Mouse (Mus musculus) embryo, embryonic 10 days (tissue): ENCODE data around the gene Gpnmb.

ENCODE experiments used
- DNase-seq: peaks from one replicate; pipeline ENCODE4 v3.0.0-alpha.2; 2015; ENCODE audit warnings: low spot score

Gene Gpnmb

DNA sequence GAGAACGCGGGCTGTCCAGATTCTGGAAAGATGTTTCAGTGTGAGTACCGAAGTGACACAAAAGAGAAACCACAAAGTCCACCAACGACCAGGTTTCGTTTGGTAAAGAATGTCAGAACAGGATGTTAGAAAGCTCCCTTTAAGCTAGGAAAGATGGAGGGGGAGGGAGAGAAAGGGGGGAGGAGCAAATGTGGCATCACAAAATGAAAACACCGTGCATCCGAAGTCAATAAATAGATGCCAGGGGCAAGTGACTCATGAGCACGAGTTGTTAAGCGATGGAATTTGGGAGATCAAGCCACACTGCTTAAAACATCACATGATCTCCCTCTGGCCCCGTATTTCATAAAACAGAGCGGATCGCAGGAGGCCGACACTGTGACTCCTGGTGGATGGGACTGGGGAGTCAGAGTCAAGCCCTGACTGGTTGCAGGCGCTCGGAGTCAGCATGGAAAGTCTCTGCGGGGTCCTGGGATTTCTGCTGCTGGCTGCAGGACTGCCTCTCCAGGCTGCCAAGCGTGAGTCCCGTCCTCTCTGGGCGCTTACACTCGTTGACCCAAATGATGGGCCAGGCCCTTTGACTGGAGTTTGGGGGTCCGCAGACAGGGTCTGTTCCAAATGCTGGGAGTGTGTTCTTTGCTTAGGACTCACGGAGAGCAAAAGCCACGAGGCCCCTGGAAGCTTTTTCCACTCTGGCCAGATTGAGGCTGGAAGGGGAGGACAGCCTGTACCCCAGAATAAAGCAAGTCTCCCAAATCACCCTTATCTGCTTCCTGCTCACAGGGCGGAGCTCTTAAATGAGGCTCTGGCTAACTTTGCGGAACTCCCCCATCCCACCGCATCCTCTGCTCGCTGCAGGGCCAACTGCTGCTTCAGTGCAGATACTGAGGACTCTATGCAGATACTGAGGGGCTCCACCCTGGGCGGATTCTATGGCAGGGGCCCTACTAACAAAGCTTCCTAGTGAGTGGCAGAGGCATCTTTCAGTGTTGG, at the start of gene Gpnmb:
Gene Gpnmb, plus strand, starts transcription at position 272 of the 993 bp plus-strand sequence.
- no peak for DNase-seq

GRCm38 (mm10) chr6:48989971-48990370, 46.4 kb upstream of the Gpnmb start:
- no peak for DNase-seq

GRCm38 (mm10) chr6:48991991-48992390, 44.4 kb upstream of the Gpnmb start:
- no peak for DNase-seq

GRCm38 (mm10) chr6:48998186-48998585, 38.2 kb upstream of the Gpnmb start:
- DNase-seq, result no peak

- no peak for DNase-seq
Measured at GRCm38 (mm10) chr6:48998796-48999195, 37.5 kb upstream of the Gpnmb start.

DNA sequence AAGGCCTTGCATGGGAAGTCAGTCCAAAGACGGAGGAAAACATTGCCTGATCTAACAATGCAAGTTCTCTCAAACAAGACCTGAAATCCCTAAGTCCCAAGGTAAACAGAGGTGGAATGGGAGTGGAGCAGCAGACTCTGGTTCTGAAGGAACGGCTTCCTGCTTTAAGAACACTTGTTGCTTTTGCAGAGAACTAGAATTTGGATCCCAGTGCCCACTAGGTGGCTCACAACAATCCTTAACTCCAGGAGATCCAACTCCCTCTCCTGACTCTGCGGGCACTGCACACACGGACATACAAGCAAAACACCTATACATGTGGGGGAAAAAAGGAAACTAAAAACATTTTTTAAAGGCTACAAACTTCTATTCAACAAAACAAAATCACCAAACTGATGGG, 33.0 kb upstream of the Gpnmb start:
- DNase-seq, result peak; percentile 33

GRCm38 (mm10) chr6:49007981-49008380, 28.4 kb upstream of the Gpnmb start:
- peak; percentile 88 for DNase-seq

- no peak for DNase-seq
Measured at GRCm38 (mm10) chr6:49008420-49009160, 27.8 kb upstream of the Gpnmb start.

DNA sequence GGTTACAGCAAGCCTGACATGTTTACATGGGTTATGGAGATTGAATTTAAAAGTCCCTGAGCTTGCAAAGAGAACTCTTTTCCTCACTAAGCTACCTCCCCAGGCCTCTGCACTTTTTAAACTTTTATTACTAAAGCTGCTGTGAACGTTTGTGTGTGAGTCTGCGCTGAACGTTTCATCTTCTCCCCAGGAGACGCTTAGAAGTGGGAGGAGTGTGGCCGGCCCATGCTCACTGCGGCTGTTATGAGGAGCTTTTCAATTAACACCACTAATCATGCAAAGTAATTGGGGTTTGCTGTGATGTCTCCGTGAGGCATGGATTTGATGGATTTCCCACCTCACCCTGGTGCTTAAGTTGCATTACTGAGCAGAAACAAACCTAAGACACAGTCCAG, 27.2 kb upstream of the Gpnmb start:
- DNase-seq, result no peak

GRCm38 (mm10) chr6:49009665-49010064, 26.7 kb upstream of the Gpnmb start:
- DNase-seq, result no peak

DNA sequence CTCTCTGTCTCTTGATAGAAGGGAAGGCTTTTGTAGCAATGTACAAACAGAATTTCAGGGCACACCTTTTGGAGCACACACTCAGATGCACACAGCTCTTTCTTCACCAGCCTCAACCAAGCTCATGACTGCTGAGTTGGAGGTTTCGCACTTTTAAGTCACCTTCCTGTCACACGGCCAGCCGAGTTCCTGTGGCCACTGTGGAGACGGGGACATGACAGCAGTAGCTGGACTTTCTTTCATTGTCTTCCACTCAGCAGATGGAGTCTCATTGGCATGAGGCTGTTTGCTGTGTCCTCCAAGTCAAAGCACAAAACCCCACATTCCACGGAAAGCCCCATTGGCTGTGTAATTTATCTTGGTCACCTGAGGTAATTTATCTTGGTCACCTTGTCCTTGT, 25.2 kb upstream of the Gpnmb start:
- no peak for DNase-seq

- no peak for DNase-seq
Measured at GRCm38 (mm10) chr6:49013023-49013422, 23.3 kb upstream of the Gpnmb start.

DNA sequence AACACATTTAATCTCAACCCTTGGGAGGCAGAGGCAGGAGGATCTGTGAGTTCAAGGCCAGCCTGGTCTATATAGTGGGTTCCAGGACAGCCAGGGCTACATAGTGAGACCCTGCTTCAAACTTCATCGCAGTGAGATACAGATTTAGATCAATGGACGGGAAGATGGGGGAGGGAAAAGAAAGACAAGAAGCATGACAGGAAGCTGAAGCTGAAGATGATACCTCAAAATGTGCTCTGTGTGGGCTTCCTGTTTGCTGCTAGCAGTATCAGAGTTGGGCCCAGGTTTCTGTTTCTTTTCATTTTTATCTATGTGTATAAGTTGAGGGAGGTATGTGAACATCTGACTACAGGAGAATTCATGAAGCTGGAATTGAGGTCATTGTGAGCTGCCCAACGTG, 22.9 kb upstream of the Gpnmb start:
- DNase-seq, result no peak

- no peak for DNase-seq
Measured at GRCm38 (mm10) chr6:49017150-49017549, 19.2 kb upstream of the Gpnmb start.

- DNase-seq, result no peak
Measured at GRCm38 (mm10) chr6:49019341-49019740, 17.0 kb upstream of the Gpnmb start.

- DNase-seq, result no peak
Measured at GRCm38 (mm10) chr6:49021141-49022012, 15.0 kb upstream of the Gpnmb start.

DNA sequence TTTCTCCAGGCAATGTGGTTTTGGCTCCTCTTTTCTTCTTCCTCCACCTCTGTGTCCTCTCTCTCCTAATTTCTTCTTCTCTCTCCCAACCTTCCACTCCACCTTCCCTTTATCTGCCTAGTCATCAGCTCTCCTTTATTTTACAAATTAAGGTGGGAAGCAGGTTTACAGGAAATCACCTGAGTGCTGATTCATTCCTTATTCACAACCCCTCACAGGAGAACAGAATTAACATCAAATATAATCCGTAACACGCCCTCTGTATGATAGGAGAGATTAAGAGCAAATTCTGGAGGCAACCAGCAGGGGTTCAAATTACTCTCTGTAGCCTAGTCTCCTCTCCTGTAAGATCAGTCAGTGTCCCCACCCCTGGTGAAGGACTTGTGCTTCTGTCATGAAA, 14.0 kb upstream of the Gpnmb start:
- DNase-seq, result no peak

GRCm38 (mm10) chr6:49023315-49023714, 13.0 kb upstream of the Gpnmb start:
- DNase-seq, result no peak

DNA sequence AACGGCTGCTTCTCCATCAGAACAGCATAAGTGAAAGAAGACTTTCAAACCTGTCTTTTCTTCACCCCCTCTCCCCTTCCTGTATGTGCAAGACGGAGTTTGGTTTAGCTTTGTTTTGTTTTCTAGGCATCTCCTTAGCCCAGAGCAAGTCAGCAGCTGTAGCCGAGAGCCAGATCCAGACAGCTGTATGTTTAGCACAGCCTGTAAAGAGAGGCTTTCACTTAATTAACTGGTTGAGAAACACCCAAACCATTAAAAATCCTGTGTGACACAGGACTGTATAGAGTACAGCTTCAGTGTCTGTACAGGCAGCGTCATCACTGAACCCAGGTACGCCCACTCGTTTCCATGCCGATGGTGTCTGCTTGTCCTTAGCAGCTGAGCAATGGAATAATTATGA, 11.1 kb upstream of the Gpnmb start:
- no peak for DNase-seq

DNA sequence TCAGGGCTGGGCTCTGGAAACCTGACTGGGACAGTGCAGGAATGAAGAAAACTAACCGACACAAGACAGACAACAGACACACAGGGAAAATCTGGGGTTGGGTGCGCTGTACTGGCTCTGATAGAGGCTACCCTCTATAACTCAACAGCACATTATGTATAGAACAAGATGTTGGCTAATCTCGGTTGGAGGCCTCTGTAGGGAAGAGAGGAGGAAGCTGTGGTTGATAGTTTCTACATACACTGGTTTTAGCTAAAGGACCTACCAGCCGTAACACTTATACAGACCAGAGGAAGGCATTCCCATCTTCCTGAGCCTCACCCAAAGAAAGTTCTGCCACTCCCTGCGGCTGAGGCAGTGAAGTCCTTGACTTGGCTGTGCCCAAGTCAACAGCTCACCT, 9.8 kb upstream of the Gpnmb start:
- no peak for DNase-seq

- DNase-seq, result no peak
Measured at GRCm38 (mm10) chr6:49028019-49028418, 8.3 kb upstream of the Gpnmb start.

DNA sequence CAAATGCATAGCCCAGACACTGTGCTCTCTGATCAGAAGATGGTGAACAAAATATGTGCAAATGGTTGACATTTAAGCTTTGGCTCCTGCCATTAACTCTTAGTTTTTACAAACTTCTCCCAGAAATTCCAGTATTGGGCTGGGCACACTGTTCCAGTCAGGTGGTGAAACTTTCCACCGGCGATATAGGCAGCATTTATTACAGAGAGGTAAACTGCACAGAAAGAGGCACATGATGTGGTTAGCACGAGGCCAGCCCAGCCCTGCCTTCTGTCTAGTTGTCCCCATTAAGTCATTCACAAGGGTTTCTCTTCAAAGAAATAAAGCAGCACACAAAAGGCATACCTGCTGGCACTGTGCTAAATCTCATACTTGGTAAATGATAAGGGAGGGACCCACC, 7.6 kb upstream of the Gpnmb start:
- DNase-seq, result no peak
